Mouse (Mus musculus): Measurements from ENCODE around the gene Ntrk2.

- TF ChIP-seq POLR2A (IDR thresholded peaks at IDR 0.05; ENCODE audit: borderline replicate concordance, extremely low read depth, insufficient read depth, insufficient read length, poor library complexity, severe bottlenecking): no peak
- TF ChIP-seq CTCF (IDR thresholded peaks at IDR 0.05; ENCODE audit: borderline replicate concordance, extremely low read depth, insufficient read depth, insufficient read length): no peak
Measured at GRCm38 (mm10) chr13:59119596-59120394, 313.4 kb downstream of the Ntrk2 start.
